In genomic region chr10:19849771-19850365, GRCm38 (mm10) we compare ENCODE assay signal across 8 mouse cellular contexts. TPM values are rescaled to one million over a fixed set of nuclear protein-coding genes. Genes with fewer than 3 reads are reported as not detected.
DNase-seq lines count a peak whose midpoint lies in the region; ATAC-seq and TF ChIP-seq lines count a peak whose summit lies in the region.

No protein-coding gene starts in this region.

- peak; percentile 23 for DNase-seq in kidney, postnatal 10 days
- DNase-seq in kidney, postnatal 25 days = no peak
- no peak for DNase-seq in forebrain, postnatal 0 days
- peak; percentile 60 for DNase-seq in liver, embryonic 11.5 days (ENCODE audit: low spot score)
- peak; percentile 27 for DNase-seq in splenic B cell, adult 2 months (ENCODE audit: low read depth, low spot score)
- DNase-seq in gastrocnemius, adult 18-20 months (ENCODE audit: low spot score) = no peak
- no peak for DNase-seq in ovary, postnatal 36 days (ENCODE audit: low spot score)

- H3K36me3 ChIP-seq in forebrain, postnatal 0 days (ENCODE audit: insufficient read depth) = no peaks in the 10 kb centered on the region
- no peaks in the 10 kb centered on the region for H3K36me3 ChIP-seq in liver, embryonic 11.5 days (ENCODE audit: control insufficient read depth, insufficient read depth, low read length)
- no peaks in the 10 kb centered on the region for H3K36me3 ChIP-seq in splenic B cell, adult 2 months (ENCODE audit: control insufficient read depth, insufficient read depth, low read length, poor library complexity, severe bottlenecking)

- ATAC-seq in forebrain, postnatal 0 days = peak; percentile 32
- peak; percentile 69 for ATAC-seq in liver, embryonic 11.5 days (replicated peaks; ENCODE audit: low FRiP score)

- H3K27me3 ChIP-seq in forebrain, postnatal 0 days (ENCODE audit: insufficient read depth, low read length) = peaks cover 49% of the 10 kb centered on the region
- H3K27me3 ChIP-seq in liver, embryonic 11.5 days (replicated peaks; ENCODE audit: control insufficient read depth, insufficient read depth, low read length) = peaks cover 49% of the 10 kb centered on the region
- no peaks in the 10 kb centered on the region; the same call in 1 of the 2 replicates for H3K27me3 ChIP-seq in splenic B cell, adult 2 months (ENCODE audit: control insufficient read depth, insufficient read depth, low read length, poor library complexity, severe bottlenecking)

- H3K9ac ChIP-seq in forebrain, postnatal 0 days = 0 out of 2 replicates have a peak overlapping the region, but pooled peaks have one; percentile 25
- peak overlapping the region; percentile 63 for H3K9ac ChIP-seq in liver, embryonic 11.5 days (ENCODE audit: low read depth, low read length)

- under 1% methylated on average over 32 of the region's 32 CpGs for WGBS in forebrain, postnatal 0 days
- 1% methylated on average over 32 of the region's 32 CpGs for WGBS in liver, embryonic 11.5 days

- H3K4me2 ChIP-seq in forebrain, postnatal 0 days (ENCODE audit: low read depth) = peak overlapping the region; percentile 99
- H3K4me2 ChIP-seq in liver, embryonic 11.5 days = peak overlapping the region; percentile 91

- no peaks in the 10 kb centered on the region for H3K9me3 ChIP-seq in forebrain, postnatal 0 days (ENCODE audit: low read length)
- no peaks in the 10 kb centered on the region for H3K9me3 ChIP-seq in liver, embryonic 11.5 days (ENCODE audit: control insufficient read depth, low read length)

- H3K27ac ChIP-seq in brown adipose tissue, adult 24 weeks (replicated peaks; ENCODE audit: low read depth, low read length) = no peak overlapping the region
- H3K27ac ChIP-seq in forebrain, postnatal 0 days (ENCODE audit: low read depth, low read length) = no peak overlapping the region
- H3K27ac ChIP-seq in liver, embryonic 11.5 days (ENCODE audit: low read depth, low read length) = peak overlapping the region; percentile 38; the same call in 1 of the 2 replicates

- no peak for TF ChIP-seq CTCF in forebrain, postnatal 0 days (IDR thresholded peaks at IDR 0.05; ENCODE audit: low read depth)

- peak overlapping the region; percentile 37 for H3K4me3 ChIP-seq in brown adipose tissue, adult 24 weeks (ENCODE audit: insufficient read depth, low read depth, low read length)
- H3K4me3 ChIP-seq in forebrain, postnatal 0 days (ENCODE audit: low read depth, low read length) = peak overlapping the region; percentile 56
- peak overlapping the region; percentile 59 for H3K4me3 ChIP-seq in liver, embryonic 11.5 days (ENCODE audit: low read depth, low read length)

- H3K4me1 ChIP-seq in brown adipose tissue, adult 24 weeks (ENCODE audit: control insufficient read depth, insufficient read depth, insufficient read length, low read length) = peaks cover 13% of the 10 kb centered on the region
- 0 out of 2 replicates have a peak, but pooled peaks cover 8% of the 10 kb centered on the region for H3K4me1 ChIP-seq in forebrain, postnatal 0 days (ENCODE audit: insufficient read depth)
- H3K4me1 ChIP-seq in liver, embryonic 11.5 days (replicated peaks; ENCODE audit: control insufficient read depth, insufficient read depth, low read length) = peaks cover 17% of the 10 kb centered on the region

RNA-seq across cellular contexts. Expression of gene Slc35d3, which starts 1.4 kb away (rescaled TPM):
- not detected in 2 replicates for polyA plus RNA-seq in brown adipose tissue, adult 24 weeks (2012; ENCODE audit: insufficient read depth, insufficient read length, missing spikeins)
- total RNA-seq in forebrain, postnatal 0 days (2014; rRNA removed) = 1.5 and 2.5 TPM in 2 replicates
- polyA plus RNA-seq in forebrain, postnatal 0 days (2015; fragmentation: Nextera tagmentation; extraction: Ambion mirVana) = 1.8 and 2.2 TPM in 2 replicates
- polyA plus RNA-seq in liver, embryonic 11.5 days (2014; fragmentation: Nextera tagmentation; extraction: Ambion mirVana) = 11.5 and 12.8 TPM in 2 replicates
- total RNA-seq in gastrocnemius, adult 18-20 months (2021) = not detected

RNA-seq across cellular contexts. Expression of gene Pex7, which starts 57.6 kb away (rescaled TPM):
- 64.0 and 71.4 TPM in 2 replicates for polyA plus RNA-seq in brown adipose tissue, adult 24 weeks (2012; ENCODE audit: insufficient read depth, insufficient read length, missing spikeins)
- total RNA-seq in forebrain, postnatal 0 days (2014; rRNA removed) = 26.5 and 38.2 TPM in 2 replicates
- polyA plus RNA-seq in forebrain, postnatal 0 days (2015; fragmentation: Nextera tagmentation; extraction: Ambion mirVana) = 31.2 and 33.8 TPM in 2 replicates
- polyA plus RNA-seq in liver, embryonic 11.5 days (2014; fragmentation: Nextera tagmentation; extraction: Ambion mirVana) = 40.8 and 43.8 TPM in 2 replicates
- 10 to 100 TPM; 20.6 to 21.7 TPM for total RNA-seq in gastrocnemius, adult 18-20 months (2021)

Comparison
In these comparisons a context has a peak if more than half of its experiments do, and no peak if none do; other contexts are left out.
1. DNase-seq: peak in kidney, postnatal 10 days (single experiment), liver, embryonic 11.5 days (single experiment) and splenic B cell, adult 2 months (single experiment); none in kidney, postnatal 25 days (0 of 2), forebrain, postnatal 0 days (single experiment), gastrocnemius, adult 18-20 months (single experiment) and ovary, postnatal 36 days (single experiment).
2. Peak in every context shown above with its lines, with median percentiles within 50 percentile points of each other: H3K4me3 ChIP-seq.